Mouse (Mus musculus) hematopoietic multipotent progenitor cell, adult 10-12 weeks (in vitro differentiated cells): Measurements from ENCODE around the gene Rap2c. TPM values are rescaled to one million over a fixed set of nuclear protein-coding genes. Genes with fewer than 3 reads are reported as not detected.

Source experiments
- polyA plus RNA-seq: library from polyadenylated mRNA; stranded (reverse); fragments of >175 nt; gene quantifications from 2 replicates; pipeline ENCODE4 v1.2.3, GENCODE M21; 2012; ENCODE audit warnings: low replicate concordance

Rap2c gene
- 0.73 and 2.3 TPM in 2 replicates for polyA plus RNA-seq

DNA sequence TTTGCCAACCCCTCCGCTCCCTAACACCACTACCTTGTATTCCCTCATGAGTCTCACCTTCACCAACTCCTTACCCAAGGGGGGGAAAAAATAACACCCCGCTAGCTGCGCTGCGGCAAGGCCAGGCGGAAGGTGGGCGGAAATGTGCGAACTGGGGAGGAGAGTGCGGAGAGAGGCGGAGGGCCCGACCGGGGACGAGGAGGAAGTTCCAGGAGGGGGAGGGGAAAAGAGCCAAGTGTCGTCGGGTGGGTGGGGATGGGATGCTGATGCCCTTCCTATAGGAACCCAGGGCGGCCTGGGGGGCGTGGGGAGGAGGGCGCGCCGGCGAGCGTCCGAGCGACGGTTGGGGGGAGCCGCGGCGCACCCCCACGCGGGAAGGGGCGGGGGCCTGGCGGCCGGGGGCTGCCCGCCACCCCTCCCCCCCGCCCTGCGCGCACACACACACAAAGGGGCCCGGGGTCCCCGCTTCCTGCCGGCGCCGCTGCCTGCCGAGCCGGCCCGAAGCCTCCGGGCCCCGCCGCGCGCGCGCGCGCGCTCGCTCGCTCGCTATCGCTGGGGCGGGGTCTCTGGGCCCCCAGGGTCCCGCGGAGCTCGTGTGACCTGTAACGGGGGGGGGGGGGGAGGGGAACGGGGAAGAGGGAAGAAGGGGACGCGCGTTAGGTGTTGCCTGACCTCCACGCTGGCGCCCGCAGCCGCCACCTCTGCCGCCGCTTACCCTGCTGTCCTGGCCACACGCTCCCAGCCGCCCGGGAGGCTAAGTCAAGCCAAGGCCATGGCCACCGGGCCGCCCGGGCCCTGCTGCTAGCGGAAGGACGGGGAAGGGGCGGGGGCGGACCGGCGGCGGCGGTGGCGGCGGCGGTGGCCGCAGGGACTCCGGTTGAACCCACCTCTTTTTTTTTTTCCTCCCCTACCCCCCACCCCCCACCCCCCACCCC, at the start of gene Rap2c:
Rap2c (minus strand) TSS at position 168 of the 935 bp plus-strand sequence.

Other genes starting within 250 kb of the Rap2c start
- gene Stk26, start 177.0 kb downstream of the Rap2c start, polyA plus RNA-seq, result 13.7 and 25.4 TPM in 2 replicates
- 0.06 TPM in 1 of 2 replicates, not detected in the other for gene Frmd7, start 75.3 kb downstream of the Rap2c start, polyA plus RNA-seq
- gene Mbnl3, start 188.5 kb upstream of the Rap2c start, polyA plus RNA-seq, result 1.2 and 1.5 TPM in 2 replicates